Mouse (Mus musculus) cerebellum, adult 11 months (tissue): Measurements from ENCODE around the gene Cdk2ap2.

ENCODE experiments used
- DNase-seq: peaks from one replicate; pipeline ENCODE4 v3.0.0; 2022

The Cdk2ap2 gene

DNA sequence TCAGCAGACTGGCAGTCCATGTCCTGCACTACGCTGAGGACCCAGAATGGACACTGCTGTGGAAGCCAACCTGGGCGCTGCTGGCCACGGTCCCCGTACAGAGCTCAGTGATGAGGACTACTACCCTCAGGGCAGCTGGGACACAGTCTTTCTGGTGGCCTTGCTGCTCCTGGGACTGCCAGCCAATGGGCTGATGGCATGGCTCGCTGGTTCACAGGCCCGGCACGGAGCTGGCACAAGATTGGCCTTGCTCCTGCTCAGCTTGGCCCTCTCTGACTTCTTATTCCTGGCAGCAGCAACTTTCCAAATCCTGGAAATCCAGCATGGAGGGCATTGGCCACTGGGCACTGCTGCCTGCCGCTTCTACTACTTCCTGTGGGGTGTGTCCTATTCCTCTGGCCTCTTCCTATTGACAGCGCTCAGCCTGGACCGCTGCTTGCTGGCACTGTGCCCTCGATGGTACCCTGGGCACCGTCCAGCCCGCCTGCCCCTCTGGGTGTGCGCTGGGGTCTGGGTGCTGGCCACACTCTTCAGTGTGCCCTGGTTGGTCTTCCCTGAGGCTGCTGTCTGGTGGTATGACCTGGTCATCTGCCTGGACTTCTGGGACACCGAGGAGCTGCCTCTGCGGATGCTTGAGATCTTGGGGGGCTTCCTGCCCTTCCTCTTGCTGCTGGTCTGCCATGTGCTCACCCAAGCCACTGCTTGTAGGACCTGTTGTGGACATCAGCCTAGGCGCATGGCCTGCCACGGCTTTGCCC lies 45.6 kb downstream of the Cdk2ap2 start:
- DNase-seq = no peak

DNA sequence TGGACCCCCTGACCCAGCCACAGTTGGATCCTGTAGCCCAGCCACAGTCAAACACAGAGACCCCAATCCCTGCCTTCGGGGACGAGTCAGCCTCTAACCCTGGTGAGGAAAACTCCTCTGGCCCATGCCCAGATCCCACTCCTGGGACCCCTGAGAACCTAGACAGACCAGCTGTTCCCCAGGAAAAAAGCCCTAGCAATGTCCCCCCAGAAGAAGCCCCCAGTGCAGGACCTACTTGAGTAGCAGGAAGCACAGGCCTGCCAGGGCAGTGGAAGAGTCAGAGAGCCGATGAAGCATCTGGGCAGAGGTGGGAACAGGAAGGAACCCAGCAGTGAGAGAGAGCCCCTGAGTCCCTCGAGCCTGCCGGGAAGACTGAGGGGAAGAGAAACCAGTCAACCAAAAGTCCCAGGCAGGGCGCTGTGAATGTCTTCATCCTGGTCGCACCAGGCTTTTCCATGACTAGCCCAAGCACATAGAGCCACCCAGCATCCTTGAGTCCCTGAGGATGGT lies 46.8 kb downstream of the Cdk2ap2 start, which contains the start of gene Cabp4:
Gene Cabp4, minus strand, starts transcription at position 275 of the 510 bp plus-strand sequence.
- DNase-seq = no peak

DNA sequence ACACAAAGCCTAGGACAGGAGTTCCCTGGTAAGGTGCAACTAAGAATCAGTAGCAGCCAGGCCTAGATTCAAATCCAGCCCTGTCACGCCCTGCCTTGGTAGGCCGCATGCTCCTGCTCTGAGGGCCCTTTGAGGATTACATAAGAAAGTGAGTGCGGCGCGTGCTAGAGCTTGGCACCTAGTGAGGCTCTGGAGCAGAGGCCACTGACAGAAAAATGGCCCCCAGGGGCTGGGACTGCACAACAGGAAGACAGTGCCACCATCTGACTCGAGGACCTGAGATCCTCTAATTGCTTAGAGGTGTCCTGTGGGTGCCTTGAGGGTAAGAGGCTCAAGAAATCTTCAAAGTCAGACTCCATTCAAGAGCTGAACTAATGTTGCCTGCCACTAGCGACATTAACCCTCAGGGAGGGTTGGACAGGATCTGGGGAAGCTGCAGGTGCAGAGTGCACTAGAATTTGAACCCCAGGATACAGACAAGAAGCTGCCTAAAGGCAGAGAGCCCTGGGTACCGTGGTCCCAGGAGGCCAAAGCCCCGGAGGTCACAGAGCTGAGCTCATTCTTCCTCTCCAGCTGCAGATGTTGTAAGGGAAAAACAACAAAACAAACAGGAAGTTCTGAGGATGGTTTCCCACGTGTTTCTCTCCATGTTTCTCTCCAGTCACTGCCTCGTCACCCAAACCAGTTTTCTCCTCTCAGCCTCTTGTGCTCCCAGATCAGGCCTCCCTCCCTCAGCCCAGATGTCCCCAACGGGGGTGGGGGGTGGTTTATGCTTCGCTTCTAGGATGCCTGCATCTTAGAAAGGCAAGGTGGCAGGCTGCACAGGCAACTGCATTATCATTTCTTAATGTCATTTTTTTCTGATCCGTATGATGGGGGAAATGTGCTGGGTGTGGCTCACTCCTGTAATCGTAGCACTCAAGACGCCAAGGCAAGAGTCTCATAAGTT lies 47.8 kb downstream of the Cdk2ap2 start:
- DNase-seq = no peak

DNA sequence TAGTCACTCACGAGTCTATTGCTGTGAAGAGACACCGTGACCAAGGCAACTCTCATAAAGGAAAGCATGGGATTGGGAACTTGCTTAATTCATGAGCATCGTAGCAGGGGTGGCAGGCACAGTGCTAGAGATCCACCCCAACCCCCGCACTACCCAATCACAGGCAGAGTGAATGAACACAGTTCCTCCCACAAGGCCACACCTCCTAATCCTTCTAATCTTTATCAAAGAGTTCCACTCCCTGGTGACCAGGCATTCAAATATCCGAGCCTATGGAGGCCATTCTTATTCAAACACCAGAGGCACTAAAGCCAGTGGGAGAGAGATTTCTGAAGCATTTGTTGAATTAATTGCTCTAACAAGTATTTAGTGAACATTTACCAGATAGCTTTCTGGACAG lies 49.0 kb downstream of the Cdk2ap2 start:
- no peak for DNase-seq

DNA sequence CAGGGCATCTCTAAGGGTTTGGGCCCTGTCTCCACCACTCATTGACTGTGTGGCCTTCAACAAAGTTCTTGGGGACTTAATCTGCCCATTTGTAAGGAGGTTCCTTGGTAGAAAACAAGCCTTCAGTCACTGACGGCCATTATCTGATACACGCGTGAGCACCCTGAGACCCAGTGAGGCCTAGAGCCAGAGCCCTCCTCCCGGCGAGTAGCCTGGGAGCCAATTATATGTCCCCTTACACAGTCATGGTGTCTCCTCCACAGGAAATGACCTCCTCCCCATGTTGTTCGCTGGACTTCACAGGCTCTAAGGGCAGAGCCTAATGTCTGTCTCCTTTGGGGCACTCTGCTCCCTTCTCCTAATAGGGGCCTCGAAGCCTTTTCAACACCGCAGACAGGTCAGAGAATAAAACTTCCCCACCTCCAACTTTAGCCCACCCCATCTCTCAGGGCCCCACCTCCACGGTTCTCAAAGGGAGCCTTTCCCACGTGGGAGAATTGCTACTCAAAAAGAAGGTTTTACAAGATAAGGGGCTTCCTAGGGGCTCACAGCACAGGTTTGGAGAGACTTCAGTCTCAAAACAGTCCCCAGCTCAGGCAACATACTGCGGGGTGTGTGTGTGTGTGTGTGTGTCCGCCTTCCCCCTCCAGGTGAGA lies 49.5 kb downstream of the Cdk2ap2 start:
- DNase-seq = no peak

DNA sequence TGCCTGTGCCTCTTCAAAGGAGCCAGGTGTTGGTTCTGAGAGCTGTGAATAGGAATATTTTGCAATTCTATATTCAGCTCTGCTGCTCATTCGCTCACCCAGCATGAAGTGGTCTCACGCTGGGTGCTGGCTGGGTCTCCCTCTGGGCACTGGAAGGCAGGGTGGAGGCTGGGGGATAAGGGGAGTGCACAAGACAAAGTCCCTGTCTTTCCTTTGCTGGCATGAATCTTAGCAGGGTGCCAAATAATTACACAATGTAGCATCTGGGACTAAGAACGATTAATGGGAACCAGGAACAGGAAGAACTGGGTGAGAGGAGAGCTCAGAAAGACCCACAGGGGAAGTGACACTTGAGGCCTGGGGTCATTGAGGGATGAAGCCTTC lies 50.0 kb downstream of the Cdk2ap2 start:
- no peak for DNase-seq

DNA sequence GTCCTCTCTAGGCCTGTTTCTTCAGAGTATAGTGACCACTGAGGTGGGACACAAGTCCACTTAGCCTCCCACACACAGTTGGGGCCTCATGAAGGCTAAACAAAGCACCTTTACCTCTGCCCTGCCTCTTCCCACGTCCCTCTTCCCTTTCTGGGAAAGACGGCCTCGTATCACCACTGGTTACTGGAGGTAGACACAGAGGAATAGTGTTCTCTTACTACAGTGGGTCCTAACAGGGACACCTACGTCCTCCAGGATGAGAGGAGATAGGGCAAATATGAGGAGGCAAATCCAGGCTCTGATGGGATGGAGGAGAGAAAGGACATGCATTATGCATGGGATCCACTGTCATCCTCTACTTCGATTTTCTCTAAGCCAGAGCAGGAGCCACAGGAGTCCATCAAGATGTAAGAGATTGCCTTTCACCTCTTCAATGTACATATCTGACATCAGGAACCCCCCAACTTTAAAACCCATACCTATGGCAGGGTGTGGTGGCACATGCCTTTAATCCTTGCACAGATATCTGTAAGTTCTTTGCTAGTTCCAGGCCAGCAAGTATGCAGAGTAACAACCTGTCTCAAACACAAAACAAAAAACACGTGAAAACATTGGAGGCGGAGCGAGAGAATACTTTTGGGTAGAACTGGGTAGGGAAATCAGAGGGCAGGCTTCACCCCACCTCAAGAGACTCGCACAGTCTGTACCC lies 51.0 kb downstream of the Cdk2ap2 start:
- no peak for DNase-seq

DNA sequence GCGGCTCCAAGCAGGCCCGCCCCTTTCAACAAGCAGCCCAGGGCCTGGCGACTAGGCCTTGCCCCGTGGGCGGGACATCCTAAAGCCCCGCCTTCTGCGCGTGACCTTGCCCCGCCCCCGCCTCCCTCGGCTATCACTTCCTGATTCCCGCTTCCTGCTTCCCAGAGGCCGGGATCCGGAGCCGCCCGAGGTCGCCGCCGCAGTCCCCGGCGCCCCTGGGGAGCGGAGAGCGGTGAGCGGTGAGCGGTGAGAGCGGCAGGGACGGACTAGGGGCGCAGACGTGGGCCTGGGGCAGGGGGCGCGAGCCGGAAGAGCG lies 51.5 kb downstream of the Cdk2ap2 start, which contains the start of gene Coro1b:
Gene Coro1b, plus strand, starts transcription at position 129 of the 316 bp plus-strand sequence.
- peak; percentile 95 for DNase-seq
